ENCODE assay signal across 12 mouse cellular contexts in the genomic region with DNA sequence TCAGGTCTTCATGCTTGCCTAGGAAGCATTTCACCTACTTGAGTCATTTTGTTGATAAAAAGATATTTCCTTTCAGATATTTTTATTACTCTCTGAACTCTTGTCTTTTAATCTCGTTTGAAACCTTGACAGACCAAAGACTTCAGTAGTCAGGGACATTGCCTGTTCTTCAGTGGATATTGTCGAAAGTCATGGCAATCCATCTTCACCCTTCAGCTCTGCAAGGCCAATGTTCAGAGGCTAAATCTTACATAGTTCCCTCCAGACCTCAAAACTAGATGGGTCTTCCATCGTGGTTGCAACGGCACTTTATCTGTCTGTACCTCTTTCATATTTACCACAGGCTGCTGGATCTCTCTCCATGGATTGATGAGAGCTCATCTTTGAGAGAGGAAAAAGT.
"Had no signal": no experiment of that assay in that cellular context is flagged by ENCODE, and none has a peak within 500 bp of the region (broad histone marks: within the 10 kb centered on the region; RNA-seq: fewer than 3 reads in every experiment).

No protein-coding gene starts in this region.

- DNase-seq: lung, adult 18-20 months; lung, embryonic 14.5 days; lung, postnatal 10 days; lung, postnatal 4 days; retina, postnatal 1 day; right cerebral cortex, adult 18-20 months; right cerebral cortex, postnatal 25 days; right cerebral cortex, postnatal 4 days; spleen, adult 18-20 months; thymus, adult 18-20 months; thymus, postnatal 14 days; thymus, postnatal 36 days had no signal
